Mouse (Mus musculus): ENCODE measurements around the gene Myo10. TPM values are rescaled to one million over a fixed set of nuclear protein-coding genes. Genes with fewer than 3 reads are reported as not detected.

Gene Myo10
- polyA plus RNA-seq, 1 experiment from 2014 or later, result 72.8 TPM

DNA sequence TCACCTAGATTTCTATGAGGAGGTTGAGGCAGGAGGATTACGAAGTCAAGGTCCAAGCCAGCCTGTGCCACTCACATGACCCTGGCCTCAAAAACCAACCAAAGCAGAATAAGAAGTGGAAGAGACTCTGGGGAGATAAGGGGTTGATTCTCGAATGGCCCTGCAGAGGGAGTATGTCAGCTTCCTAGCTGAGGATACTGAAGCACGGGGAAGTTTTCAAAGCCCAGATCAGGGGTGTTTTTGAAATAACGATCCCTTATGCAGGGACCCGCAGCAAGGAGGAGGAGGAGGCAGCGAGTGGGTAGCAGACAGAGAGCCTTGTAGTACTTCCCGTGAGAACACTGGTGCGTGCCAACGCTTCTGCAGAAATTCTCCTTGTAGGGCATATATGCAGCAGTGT is 108.7 kb downstream of the Myo10 start:
- H3K9ac ChIP-seq (ENCODE audit: low read length), result no peak overlapping the region
- H3K9me3 ChIP-seq (ENCODE audit: control insufficient read depth, low read length), result no peaks in the 10 kb centered on the region
- DNase-seq (ENCODE audit: low spot score, missing footprints) (peak; percentile 88), ATAC-seq (ENCODE audit: low FRiP score) (peak; percentile 64)
- no peak overlapping the region for H3K27ac ChIP-seq (ENCODE audit: low read depth, low read length)
- H3K4me1 ChIP-seq (ENCODE audit: control insufficient read depth, insufficient read depth, low read length), result no peaks in the 10 kb centered on the region
- no peaks in the 10 kb centered on the region for H3K36me3 ChIP-seq (ENCODE audit: control insufficient read depth, insufficient read depth, low read length)
- H3K27me3 ChIP-seq (ENCODE audit: control insufficient read depth, insufficient read depth, low read length), result no peaks in the 10 kb centered on the region
- no peak overlapping the region for H3K4me2 ChIP-seq
- H3K4me3 ChIP-seq (ENCODE audit: low read depth, low read length), result no peak overlapping the region
- 36% methylated on average over 9 of the region's 9 CpGs for WGBS

DNA sequence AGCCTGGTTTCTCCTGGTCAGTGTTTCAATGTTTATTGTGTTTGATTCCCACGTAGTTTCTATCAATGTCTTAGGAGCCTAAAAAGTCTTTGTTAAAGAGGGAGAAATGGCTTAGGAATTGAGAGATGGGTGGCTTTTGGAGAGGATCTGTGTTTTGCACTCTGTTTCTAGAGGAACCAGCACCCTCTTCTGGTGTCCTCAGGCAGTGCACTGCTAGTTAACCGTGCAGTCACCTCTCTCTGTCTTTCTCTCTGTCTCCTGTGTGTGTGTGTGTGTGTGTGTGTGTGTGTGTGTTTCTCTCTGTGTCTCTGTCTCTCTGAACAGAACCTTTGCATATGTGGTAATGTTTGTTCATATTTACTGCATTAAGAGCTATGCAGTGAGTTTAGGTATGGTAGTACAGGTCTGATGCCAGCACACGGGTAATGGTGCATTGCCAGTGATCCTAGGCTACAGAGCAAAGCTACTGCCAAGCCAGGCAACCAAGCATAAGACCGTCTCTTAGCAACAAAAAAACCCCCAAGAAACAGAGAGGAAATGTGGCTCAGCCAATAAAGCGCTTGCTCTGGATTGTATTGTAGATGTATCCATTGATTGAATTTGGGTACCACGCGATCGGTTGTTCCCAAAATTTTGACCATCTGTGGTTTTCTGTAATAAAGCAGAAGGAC is 110.6 kb downstream of the Myo10 start:
- H3K4me1 ChIP-seq (ENCODE audit: control insufficient read depth, insufficient read depth, low read length), result no peaks in the 10 kb centered on the region
- H3K27me3 ChIP-seq (ENCODE audit: control insufficient read depth, insufficient read depth, low read length), result no peaks in the 10 kb centered on the region
- DNase-seq (ENCODE audit: low spot score, missing footprints), result peak; percentile 92
- H3K4me2 ChIP-seq, result no peak overlapping the region
- ATAC-seq (ENCODE audit: low FRiP score), result 0 out of 2 replicates have a peak, but pooled peaks have one; percentile 55
- H3K9ac ChIP-seq (ENCODE audit: low read length), result no peak overlapping the region
- H3K4me3 ChIP-seq (ENCODE audit: low read depth, low read length), result no peak overlapping the region
- no peaks in the 10 kb centered on the region for H3K9me3 ChIP-seq (ENCODE audit: control insufficient read depth, low read length)
- WGBS, result 76% methylated on average over 8 of the region's 8 CpGs
- H3K36me3 ChIP-seq (ENCODE audit: control insufficient read depth, insufficient read depth, low read length), result peaks cover 2% of the 10 kb centered on the region; the same call in 1 of the 2 replicates
- H3K27ac ChIP-seq (ENCODE audit: low read depth, low read length), result no peak overlapping the region

DNA sequence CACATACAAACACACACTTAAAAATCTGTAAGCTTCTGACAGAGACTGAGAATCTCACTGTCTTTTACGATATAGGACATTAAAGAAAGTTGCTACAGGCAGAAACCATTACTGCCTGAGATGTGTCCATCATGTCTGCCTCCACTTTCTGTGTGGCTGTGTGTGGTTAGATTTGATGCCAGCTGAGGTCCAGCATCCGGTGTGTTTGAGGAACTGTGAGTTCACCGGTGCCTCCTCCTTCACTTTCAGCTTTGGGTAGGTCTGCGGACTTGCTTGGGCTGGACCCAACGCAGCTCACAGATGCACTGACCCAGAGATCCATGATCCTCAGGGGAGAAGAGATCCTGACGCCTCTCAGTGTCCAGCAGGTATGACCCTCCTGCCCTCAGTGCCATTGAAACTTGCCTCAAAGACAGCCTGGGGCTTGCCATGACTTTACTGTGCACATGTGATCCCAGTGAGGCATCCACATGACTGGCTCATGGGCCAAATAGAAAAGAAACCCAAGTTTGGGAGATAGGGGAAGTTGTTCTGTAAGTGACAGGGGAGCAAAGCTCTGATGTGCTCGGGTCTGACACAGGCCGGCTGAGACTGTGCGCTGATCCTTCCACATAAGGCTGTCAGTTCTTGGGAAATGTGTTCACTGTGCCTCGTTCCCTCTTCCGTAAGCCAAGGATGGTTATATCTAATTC is 111.6 kb downstream of the Myo10 start:
- Histone ChIP-seq H3K9me3 (ENCODE audit: control insufficient read depth, low read length) (no peaks in the 10 kb centered on the region), H3K27me3 (ENCODE audit: control insufficient read depth, insufficient read depth, low read length) (no peaks in the 10 kb centered on the region), H3K27ac (ENCODE audit: low read depth, low read length) (no peak overlapping the region), H3K4me2 (no peak overlapping the region), H3K4me3 (ENCODE audit: low read depth, low read length) (no peak overlapping the region), H3K9ac (ENCODE audit: low read length) (no peak overlapping the region), H3K36me3 (ENCODE audit: control insufficient read depth, insufficient read depth, low read length) (peaks cover 2% of the 10 kb centered on the region; the same call in 1 of the 2 replicates), H3K4me1 (ENCODE audit: control insufficient read depth, insufficient read depth, low read length) (no peaks in the 10 kb centered on the region)
- DNase-seq (ENCODE audit: low spot score, missing footprints), result no peak
- ATAC-seq (ENCODE audit: low FRiP score), result no peak
- 90% methylated on average over 11 of the region's 11 CpGs for WGBS

DNA sequence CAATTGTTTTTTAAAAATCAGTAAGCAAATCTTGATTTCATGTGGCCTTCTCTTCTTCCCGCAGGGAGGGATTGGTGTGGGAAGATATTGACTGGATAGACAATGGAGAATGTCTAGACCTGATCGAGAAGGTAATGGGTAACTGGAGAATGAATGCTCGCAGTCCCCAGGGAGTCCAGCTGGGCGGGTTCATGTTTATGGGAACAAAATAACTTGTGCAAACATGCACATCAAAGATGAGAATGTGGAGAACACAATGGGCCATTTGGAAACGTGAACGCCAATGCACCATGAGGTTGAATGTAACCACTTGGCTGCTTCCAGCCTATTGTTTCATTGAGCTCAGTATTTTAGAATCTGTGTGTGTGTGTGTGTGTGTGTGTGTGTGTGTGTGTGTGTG is 114.2 kb downstream of the Myo10 start:
- H3K4me3 ChIP-seq (ENCODE audit: low read depth, low read length), result no peak overlapping the region
- peaks cover 4% of the 10 kb centered on the region; the same call in 1 of the 2 replicates for H3K36me3 ChIP-seq (ENCODE audit: control insufficient read depth, insufficient read depth, low read length)
- H3K9ac ChIP-seq (ENCODE audit: low read length), result no peak overlapping the region
- WGBS, result 79% methylated on average over 6 of the region's 6 CpGs
- no peaks in the 10 kb centered on the region for H3K9me3 ChIP-seq (ENCODE audit: control insufficient read depth, low read length)
- no peaks in the 10 kb centered on the region for H3K27me3 ChIP-seq (ENCODE audit: control insufficient read depth, insufficient read depth, low read length)
- DNase-seq (ENCODE audit: low spot score, missing footprints), result no peak
- no peaks in the 10 kb centered on the region; the same call in 1 of the 2 replicates for H3K4me1 ChIP-seq (ENCODE audit: control insufficient read depth, insufficient read depth, low read length)
- no peak overlapping the region for H3K4me2 ChIP-seq
- no peak overlapping the region for H3K27ac ChIP-seq (ENCODE audit: low read depth, low read length)
- no peak for ATAC-seq (ENCODE audit: low FRiP score)

DNA sequence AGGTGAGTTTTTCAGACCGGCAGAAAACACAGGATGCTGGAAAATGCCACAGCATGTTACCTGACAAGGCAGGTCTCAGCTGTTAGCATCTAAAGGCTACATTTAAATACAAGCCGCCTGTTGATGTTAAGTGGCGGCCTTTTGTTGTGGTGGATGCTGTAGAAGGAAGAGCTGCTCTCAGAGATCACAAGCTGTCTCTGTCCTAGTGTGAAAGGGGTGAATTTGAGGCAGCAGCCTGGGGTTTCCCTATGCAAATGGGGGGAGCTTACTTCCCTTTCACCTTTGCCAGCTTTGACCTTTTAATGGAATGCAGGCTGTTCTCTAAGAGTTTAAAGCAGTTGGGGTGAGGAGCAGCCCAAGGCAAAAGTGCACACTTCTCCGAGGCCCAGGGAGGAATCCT is 117.9 kb downstream of the Myo10 start:
- no peak for DNase-seq (ENCODE audit: low spot score, missing footprints)
- H3K27ac ChIP-seq (ENCODE audit: low read depth, low read length), result no peak overlapping the region
- peaks cover 4% of the 10 kb centered on the region; the same call in 1 of the 2 replicates for H3K36me3 ChIP-seq (ENCODE audit: control insufficient read depth, insufficient read depth, low read length)
- H3K4me3 ChIP-seq (ENCODE audit: low read depth, low read length), result no peak overlapping the region
- 61% methylated on average over 4 of the region's 4 CpGs for whole genome bisulfite sequencing
- H3K9ac ChIP-seq (ENCODE audit: low read length), result no peak overlapping the region
- no peaks in the 10 kb centered on the region for H3K27me3 ChIP-seq (ENCODE audit: control insufficient read depth, insufficient read depth, low read length)
- no peak overlapping the region for H3K4me2 ChIP-seq
- H3K4me1 ChIP-seq (ENCODE audit: control insufficient read depth, insufficient read depth, low read length), result no peaks in the 10 kb centered on the region; the same call in 1 of the 2 replicates
- no peaks in the 10 kb centered on the region for H3K9me3 ChIP-seq (ENCODE audit: control insufficient read depth, low read length)
- no peak for ATAC-seq (ENCODE audit: low FRiP score)

DNA sequence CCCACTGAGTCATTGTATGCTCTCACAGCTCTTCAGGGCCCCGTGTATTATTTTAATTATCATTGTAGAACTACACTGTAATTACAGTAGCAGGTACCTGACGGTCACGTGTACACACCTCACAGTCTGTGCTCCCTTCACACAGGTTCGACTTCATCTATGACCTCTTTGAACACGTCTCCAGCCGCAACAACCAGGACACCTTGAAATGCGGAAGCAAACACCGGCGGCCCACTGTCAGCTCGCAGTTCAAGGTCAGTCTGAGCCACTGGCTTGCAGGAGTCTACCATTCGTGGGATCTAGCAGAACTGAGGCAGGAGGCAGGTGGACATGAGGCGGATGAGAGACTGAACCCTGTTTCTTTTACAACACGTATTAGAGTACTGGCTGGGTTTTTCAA is 119.9 kb downstream of the Myo10 start:
- WGBS, result 91% methylated on average over 13 of the region's 13 CpGs
- no peak overlapping the region for H3K9ac ChIP-seq (ENCODE audit: low read length)
- H3K9me3 ChIP-seq (ENCODE audit: control insufficient read depth, low read length), result no peaks in the 10 kb centered on the region
- no peaks in the 10 kb centered on the region for H3K27me3 ChIP-seq (ENCODE audit: control insufficient read depth, insufficient read depth, low read length)
- no peaks in the 10 kb centered on the region; the same call in 1 of the 2 replicates for H3K4me1 ChIP-seq (ENCODE audit: control insufficient read depth, insufficient read depth, low read length)
- no peak for ATAC-seq (ENCODE audit: low FRiP score)
- no peak overlapping the region for H3K27ac ChIP-seq (ENCODE audit: low read depth, low read length)
- H3K4me3 ChIP-seq (ENCODE audit: low read depth, low read length), result no peak overlapping the region
- no peak overlapping the region for H3K4me2 ChIP-seq
- DNase-seq (ENCODE audit: low spot score, missing footprints), result no peak
- H3K36me3 ChIP-seq (ENCODE audit: control insufficient read depth, insufficient read depth, low read length), result peaks cover 4% of the 10 kb centered on the region; the same call in 1 of the 2 replicates

DNA sequence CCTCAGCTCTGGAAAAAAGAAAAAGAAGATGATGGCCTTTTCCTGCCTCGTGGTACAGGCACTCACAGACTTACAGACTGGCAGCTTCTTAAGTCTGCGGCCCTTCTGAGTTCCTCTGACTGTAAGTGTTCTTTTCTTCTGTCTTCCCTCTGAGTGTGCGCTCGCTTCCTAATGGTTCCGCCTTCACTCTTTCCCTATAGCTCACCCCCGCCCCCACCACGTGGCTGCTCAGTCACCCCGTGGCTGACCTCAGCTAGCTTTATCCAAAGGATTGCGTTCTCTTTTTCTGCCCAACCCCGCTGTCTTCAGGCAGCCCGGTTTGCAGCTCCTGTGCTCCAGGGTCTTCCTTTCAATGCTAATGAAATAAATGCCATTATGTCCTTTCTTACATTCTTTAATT is 129.2 kb downstream of the Myo10 start:
- no peak overlapping the region for H3K4me3 ChIP-seq (ENCODE audit: low read depth, low read length)
- no peaks in the 10 kb centered on the region for H3K27me3 ChIP-seq (ENCODE audit: control insufficient read depth, insufficient read depth, low read length)
- H3K9me3 ChIP-seq (ENCODE audit: control insufficient read depth, low read length), result no peaks in the 10 kb centered on the region
- H3K4me1 ChIP-seq (ENCODE audit: control insufficient read depth, insufficient read depth, low read length), result peaks cover 28% of the 10 kb centered on the region
- H3K27ac ChIP-seq (ENCODE audit: low read depth, low read length), result peak overlapping the region; percentile 98; the same call in 1 of the 2 replicates
- ATAC-seq (ENCODE audit: low FRiP score) (no peak), DNase-seq (ENCODE audit: low spot score, missing footprints) (peak; percentile 88)
- 22% methylated on average over 11 of the region's 11 CpGs for WGBS
- 0 out of 2 replicates have a peak overlapping the region, but pooled peaks have one; percentile 5 for H3K9ac ChIP-seq (ENCODE audit: low read length)
- H3K4me2 ChIP-seq, result no peak overlapping the region
- no peaks in the 10 kb centered on the region for H3K36me3 ChIP-seq (ENCODE audit: control insufficient read depth, insufficient read depth, low read length)

DNA sequence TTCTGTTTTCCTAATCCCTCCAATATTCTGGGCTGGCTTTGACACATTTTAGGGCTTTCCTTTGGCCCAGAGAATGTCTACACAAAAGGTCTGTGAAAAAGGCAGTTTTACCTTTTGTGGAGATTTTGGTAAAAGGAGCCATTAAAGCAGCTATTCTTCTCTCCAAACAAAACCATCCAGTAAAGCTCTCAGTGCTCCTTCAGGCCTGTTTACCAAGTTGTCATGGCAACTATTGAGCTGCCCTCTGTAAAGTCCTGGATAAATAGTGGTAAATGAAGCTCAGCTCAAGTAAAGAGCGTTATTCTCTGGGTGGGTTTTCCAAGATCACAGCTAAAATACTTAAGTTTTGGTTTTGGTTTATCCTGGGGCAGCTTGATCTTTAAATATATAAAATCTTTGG is 130.3 kb downstream of the Myo10 start:
- DNase-seq (ENCODE audit: low spot score, missing footprints), result no peak
- no peaks in the 10 kb centered on the region for H3K36me3 ChIP-seq (ENCODE audit: control insufficient read depth, insufficient read depth, low read length)

DNA sequence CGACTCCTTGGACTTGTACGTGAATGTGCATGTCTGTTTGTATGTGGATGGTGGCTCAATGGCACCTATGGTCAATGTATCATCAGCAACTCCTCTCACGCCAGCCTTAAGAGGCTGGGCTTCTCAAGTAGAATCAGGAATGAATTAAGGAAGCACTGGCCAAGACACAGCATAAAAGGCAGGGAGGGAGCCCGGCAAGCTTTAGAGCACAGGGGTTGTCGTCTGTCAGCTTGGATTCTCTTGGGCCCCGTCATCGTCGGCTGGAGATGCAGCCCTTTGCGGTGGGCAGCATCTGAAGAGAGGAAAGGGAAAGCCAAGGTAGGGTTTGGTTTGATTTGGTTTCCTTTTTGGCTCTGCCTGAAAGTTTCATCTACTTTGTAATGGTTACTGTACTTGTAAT is 130.7 kb downstream of the Myo10 start:
- Histone ChIP-seq H3K36me3 (ENCODE audit: control insufficient read depth, insufficient read depth, low read length) (no peaks in the 10 kb centered on the region), H3K4me2 (peak overlapping the region; percentile 56), H3K4me3 (ENCODE audit: low read depth, low read length) (peak overlapping the region; percentile 51), H3K4me1 (ENCODE audit: control insufficient read depth, insufficient read depth, low read length) (peaks cover 31% of the 10 kb centered on the region), H3K27ac (ENCODE audit: low read depth, low read length) (peak overlapping the region; percentile 98), H3K9me3 (ENCODE audit: control insufficient read depth, low read length) (no peaks in the 10 kb centered on the region), H3K9ac (ENCODE audit: low read length) (peak overlapping the region; percentile 84), H3K27me3 (ENCODE audit: control insufficient read depth, insufficient read depth, low read length) (no peaks in the 10 kb centered on the region)
- ATAC-seq (ENCODE audit: low FRiP score), result peak; percentile 57
- DNase-seq (ENCODE audit: low spot score, missing footprints), result peak; percentile 95
- 11% methylated on average over 9 of the region's 9 CpGs for WGBS

More for the DNA sequence above, 130.3 kb downstream of the Myo10 start:
- peak overlapping the region; percentile 84 for H3K9ac ChIP-seq (ENCODE audit: low read length)
- peak overlapping the region; percentile 98 for H3K27ac ChIP-seq (ENCODE audit: low read depth, low read length)
- no peaks in the 10 kb centered on the region for H3K9me3 ChIP-seq (ENCODE audit: control insufficient read depth, low read length)
- WGBS, result 22% methylated on average over 1 of the region's 1 CpGs
- H3K4me2 ChIP-seq, result peak overlapping the region; percentile 56
- no peaks in the 10 kb centered on the region for H3K27me3 ChIP-seq (ENCODE audit: control insufficient read depth, insufficient read depth, low read length)
- H3K4me1 ChIP-seq (ENCODE audit: control insufficient read depth, insufficient read depth, low read length), result peaks cover 29% of the 10 kb centered on the region
- H3K4me3 ChIP-seq (ENCODE audit: low read depth, low read length), result peak overlapping the region; percentile 51
- peak; percentile 72 for ATAC-seq (ENCODE audit: low FRiP score)

Data from midbrain, embryonic 11.5 days (tissue).